Mouse (Mus musculus): ENCODE measurements around the gene Gsc2.

GRCm38 (mm10) chr16:17927351-17928082 lies 12.7 kb upstream of the Gsc2 start:
- TF ChIP-seq POLR2A (IDR thresholded peaks at IDR 0.05; ENCODE audit: control insufficient read depth, extremely low read depth, insufficient read depth, low read length, poor library complexity) (no peak; the same call in 1 of the 2 replicates), CTCF (IDR thresholded peaks at IDR 0.05; ENCODE audit: borderline replicate concordance, control insufficient read depth, extremely low read depth, insufficient read depth, low read length, poor library complexity) (no peak)

Measured in thymus, adult 2 months (tissue).